Mouse (Mus musculus) ES-E14 (cell line): Measurements from ENCODE around the gene Nptx2.

Experiments used
- CHD2 ChIP-seq: IDR thresholded peaks from 2 replicates; pipeline ENCODE4 v1.6.1; 2014; ENCODE audit warnings: mild to moderate bottlenecking, low read depth, low read length, inconsistent platforms
- MAFK ChIP-seq: IDR thresholded peaks from 2 replicates; pipeline ENCODE4 v1.6.1; 2014; ENCODE audit warnings: mild to moderate bottlenecking, low read depth, low read length, inconsistent platforms; ENCODE audit not compliant: insufficient read depth
- ZC3H11A ChIP-seq: IDR thresholded peaks from 2 replicates; pipeline ENCODE4 v1.6.1; 2012; ENCODE audit warnings: low read depth, mild to moderate bottlenecking, inconsistent platforms, low read length, borderline replicate concordance
- ZNF384 ChIP-seq: IDR thresholded peaks from 2 replicates; pipeline ENCODE4 v1.6.1; 2012; ENCODE audit warnings: low read depth, low read length, inconsistent platforms

DNA sequence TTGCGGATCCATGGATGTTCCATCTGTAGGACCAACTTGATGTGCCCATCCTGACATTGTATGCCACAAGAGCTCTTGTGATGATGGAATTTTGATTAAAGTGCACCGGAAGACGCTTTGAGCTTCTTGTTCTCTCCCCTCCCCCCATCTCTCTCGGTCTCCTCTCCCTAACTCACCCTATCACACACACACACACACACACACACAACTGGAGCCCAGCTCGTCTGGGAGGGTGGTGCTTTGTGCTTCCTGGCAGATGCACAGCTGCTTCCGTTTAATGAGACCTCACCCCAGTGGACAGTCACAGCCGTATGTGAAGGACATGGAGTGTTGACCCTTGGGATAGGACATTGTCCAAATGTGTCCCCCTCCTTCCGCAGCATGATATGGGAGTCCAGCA, 11.7 kb downstream of the Nptx2 start:
- no peak for TF ChIP-seq ZC3H11A
- TF ChIP-seq ZNF384: no peak
- no peak for TF ChIP-seq CHD2
- TF ChIP-seq MAFK: no peak
